Mouse (Mus musculus): Measurements from ENCODE around the gene Myl6.

Gene Myl6

GRCm38 (mm10) chr10:128489380-128489779, 4.6 kb downstream of the Myl6 start:
- DNase-seq (ENCODE audit: low read depth), result no peak

GRCm38 (mm10) chr10:128488776-128489175, 5.2 kb downstream of the Myl6 start:
- no peak for DNase-seq (ENCODE audit: low read depth)

- DNase-seq (ENCODE audit: low read depth), result no peak
Observed at GRCm38 (mm10) chr10:128487861-128488712, 5.9 kb downstream of the Myl6 start.

- DNase-seq (ENCODE audit: low read depth), result no peak
Observed at GRCm38 (mm10) chr10:128486370-128486769, 7.6 kb downstream of the Myl6 start.

- DNase-seq (ENCODE audit: low read depth), result no peak
Observed at GRCm38 (mm10) chr10:128474366-128474765, 19.6 kb downstream of the Myl6 start.

GRCm38 (mm10) chr10:128460270-128460630, 33.7 kb downstream of the Myl6 start:
- no peak for DNase-seq (ENCODE audit: low read depth)

- no peak for DNase-seq (ENCODE audit: low read depth)
Observed at GRCm38 (mm10) chr10:128459409-128460269, 34.3 kb downstream of the Myl6 start.

GRCm38 (mm10) chr10:128458719-128459408, 35.1 kb downstream of the Myl6 start, which contains the start of gene Smarcc2:
Gene Smarcc2, plus strand, starts transcription at chr10:128459248.
- DNase-seq (ENCODE audit: low read depth), result no peak

- DNase-seq (ENCODE audit: low read depth), result peak; percentile 84
Observed at GRCm38 (mm10) chr10:128458348-128458718, 35.6 kb downstream of the Myl6 start.

GRCm38 (mm10) chr10:128457676-128458075, 36.3 kb downstream of the Myl6 start:
- DNase-seq (ENCODE audit: low read depth), result no peak

GRCm38 (mm10) chr10:128455280-128455679, 38.7 kb downstream of the Myl6 start:
- DNase-seq (ENCODE audit: low read depth), result peak; percentile 73

- DNase-seq (ENCODE audit: low read depth), result no peak
Observed at GRCm38 (mm10) chr10:128454471-128454870, 39.5 kb downstream of the Myl6 start.

- no peak for DNase-seq (ENCODE audit: low read depth)
Observed at GRCm38 (mm10) chr10:128451014-128451413, 42.9 kb downstream of the Myl6 start.

GRCm38 (mm10) chr10:128445407-128445806, 48.5 kb downstream of the Myl6 start:
- no peak for DNase-seq (ENCODE audit: low read depth)

GRCm38 (mm10) chr10:128444354-128444753, 49.6 kb downstream of the Myl6 start:
- no peak for DNase-seq (ENCODE audit: low read depth)

- no peak for DNase-seq (ENCODE audit: low read depth)
Observed at GRCm38 (mm10) chr10:128442718-128443117, 51.2 kb downstream of the Myl6 start.

- DNase-seq (ENCODE audit: low read depth), result no peak
Observed at GRCm38 (mm10) chr10:128441324-128442119, 52.4 kb downstream of the Myl6 start.
